Mouse (Mus musculus): ENCODE measurements around the gene Bcan.

GRCm38 (mm10) chr3:87949266-87949954 is 50.6 kb downstream of the Bcan start:
- TF ChIP-seq POLR2A (IDR thresholded peaks at IDR 0.05; ENCODE audit: insufficient read depth, low read depth, low read length): no peak
- TF ChIP-seq CTCF (IDR thresholded peaks at IDR 0.05): no peak
- no peak for TF ChIP-seq EP300 (IDR thresholded peaks at IDR 0.05; ENCODE audit: insufficient read depth, low read depth, low read length)

All from heart, adult 2 months (tissue).